Mouse (Mus musculus) c-Kit-negative CD71-positive TER-119-positive erythroid progenitor cells, embryonic 14.5 days (primary cell): ENCODE data around the gene Vmn1r183.
"Not testable (repeated sequence)": the region's sequence is repeated elsewhere in the genome, so short reads cannot be mapped to it uniquely, and the experiment has no call there.

Experiments
- DNase-seq: peaks from one replicate; pipeline ENCODE4 v3.0.0-alpha.2; 2013; ENCODE audit warnings: low read depth, low spot score

Vmn1r183 gene

GRCm38 (mm10) chr7:24052660-24053304 lies at the start of gene Vmn1r183:
Gene Vmn1r183, plus strand, starts transcription at chr7:24053254.
- DNase-seq = no peak

DNA sequence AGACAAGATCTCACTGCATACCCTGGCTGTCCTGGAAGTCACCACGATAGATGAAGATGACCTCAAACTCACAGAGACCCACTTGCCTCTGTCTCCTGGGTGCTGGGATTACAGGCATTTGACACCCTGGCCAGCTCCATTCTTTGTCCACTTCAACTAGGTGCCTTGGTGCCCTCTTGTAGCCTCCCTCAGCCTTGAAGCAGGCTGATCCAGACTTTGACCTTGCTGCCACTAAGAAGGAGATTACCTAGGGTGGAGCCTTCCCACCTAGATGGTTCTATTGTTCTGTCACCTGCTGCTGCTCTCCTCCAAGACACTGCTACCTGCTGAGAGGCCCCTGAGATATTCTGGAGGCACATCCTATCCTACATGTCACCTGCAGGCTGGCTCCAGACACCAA lies 21.4 kb downstream of the Vmn1r183 start:
- not testable (repeated sequence) for DNase-seq

DNA sequence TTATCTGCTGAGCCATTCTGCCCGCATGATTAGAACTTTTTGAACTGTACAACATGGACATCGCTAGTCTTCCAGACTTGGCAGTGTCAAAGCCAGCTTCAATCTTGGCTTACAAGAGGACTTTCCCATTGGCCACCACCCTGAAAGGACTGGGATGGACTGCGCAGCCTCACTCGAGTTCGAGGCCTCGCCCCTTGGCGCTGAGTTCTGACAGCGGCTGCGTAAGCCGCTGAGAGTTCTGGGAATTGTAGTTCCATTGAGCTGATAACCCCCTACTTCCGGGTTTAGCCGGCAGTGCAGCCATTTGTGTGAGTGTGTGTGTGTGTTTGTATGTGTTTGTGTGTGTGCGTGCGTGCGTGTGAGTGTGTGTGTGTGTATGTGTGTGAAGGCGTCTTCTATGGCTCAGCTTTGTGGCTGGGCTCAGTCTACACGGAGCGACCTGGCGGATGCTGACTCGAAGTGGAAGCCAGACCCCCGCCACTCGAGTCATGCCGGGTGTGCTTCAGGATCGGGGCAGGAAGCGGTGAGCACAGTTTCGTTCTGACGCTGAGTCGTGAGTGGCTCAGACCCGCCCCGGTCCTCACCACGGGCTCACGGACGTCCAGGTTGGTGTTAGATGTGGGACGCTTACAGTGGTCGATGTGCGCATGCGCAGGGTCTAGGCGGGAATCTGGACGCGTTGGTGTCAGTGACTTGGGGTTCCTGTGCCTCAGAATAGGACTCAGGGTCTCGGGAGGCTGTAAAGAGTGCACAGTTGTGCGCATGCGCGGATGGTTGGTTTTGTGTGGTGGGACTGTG lies 28.8 kb downstream of the Vmn1r183 start, which contains the start of gene Zfp180:
Zfp180 (plus strand) TSS at position 291 of the 798 bp plus-strand sequence.
- peak; percentile 95 for DNase-seq

- DNase-seq = peak; percentile 38
Observed at GRCm38 (mm10) chr7:24082457-24083235, 29.6 kb downstream of the Vmn1r183 start.

GRCm38 (mm10) chr7:24086871-24087270 lies 33.8 kb downstream of the Vmn1r183 start:
- DNase-seq = no peak

DNA sequence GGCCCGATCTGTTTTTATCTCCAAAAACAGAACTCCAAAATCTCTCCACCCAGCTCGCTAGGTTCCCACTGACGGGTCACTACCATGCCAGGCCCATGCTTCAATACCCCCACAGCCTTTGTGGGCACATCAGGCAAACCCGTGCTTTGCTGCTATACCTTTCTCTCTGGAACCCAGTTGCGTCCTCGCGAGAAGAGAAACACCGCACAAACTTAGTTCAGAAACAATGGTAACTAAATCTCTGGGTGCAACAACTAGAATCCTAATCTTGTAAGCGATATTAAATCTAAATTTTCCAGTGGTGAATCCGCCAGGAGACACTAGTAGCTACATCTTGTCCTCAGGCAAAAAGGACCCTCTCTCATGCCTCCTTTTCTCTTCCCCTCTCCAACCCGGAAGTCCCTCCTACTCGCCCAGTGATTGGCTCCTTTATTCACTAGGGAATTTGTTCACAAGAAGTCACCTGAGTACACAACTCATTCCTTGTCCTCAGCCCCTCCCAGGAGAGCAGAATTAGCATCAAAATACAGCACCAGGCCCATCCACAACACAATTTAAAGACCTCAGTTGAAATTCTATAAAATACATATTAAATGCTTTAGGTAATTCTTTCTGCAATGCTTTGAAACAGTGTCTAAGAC lies 34.6 kb downstream of the Vmn1r183 start:
- no peak for DNase-seq

- DNase-seq = no peak
Observed at GRCm38 (mm10) chr7:24104403-24104802, 51.3 kb downstream of the Vmn1r183 start.

DNA sequence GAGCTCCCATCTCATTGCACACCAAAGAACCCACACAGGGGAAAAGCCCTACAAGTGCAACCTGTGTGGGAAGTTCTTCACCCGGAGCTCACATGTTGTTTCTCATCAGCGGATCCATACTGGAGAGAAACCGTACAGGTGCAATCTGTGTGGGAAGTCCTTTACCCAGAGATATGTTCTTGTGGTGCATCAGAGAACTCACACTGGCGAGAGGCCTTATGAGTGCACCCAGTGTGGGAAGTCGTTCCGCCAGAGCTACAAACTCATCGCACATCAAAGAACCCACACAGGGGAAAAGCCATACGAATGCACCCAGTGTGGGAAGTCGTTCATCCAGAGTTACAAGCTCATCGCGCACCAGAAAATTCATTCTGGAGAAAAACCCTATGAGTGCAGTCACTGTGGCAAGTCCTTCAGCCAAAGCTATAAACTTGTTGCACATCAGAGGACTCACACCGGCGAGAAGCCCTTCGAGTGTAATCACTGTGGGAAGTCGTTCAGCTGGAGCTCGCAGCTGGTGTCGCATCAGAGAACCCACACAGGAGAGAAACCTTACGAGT lies 52.2 kb downstream of the Vmn1r183 start:
- DNase-seq = no peak

DNA sequence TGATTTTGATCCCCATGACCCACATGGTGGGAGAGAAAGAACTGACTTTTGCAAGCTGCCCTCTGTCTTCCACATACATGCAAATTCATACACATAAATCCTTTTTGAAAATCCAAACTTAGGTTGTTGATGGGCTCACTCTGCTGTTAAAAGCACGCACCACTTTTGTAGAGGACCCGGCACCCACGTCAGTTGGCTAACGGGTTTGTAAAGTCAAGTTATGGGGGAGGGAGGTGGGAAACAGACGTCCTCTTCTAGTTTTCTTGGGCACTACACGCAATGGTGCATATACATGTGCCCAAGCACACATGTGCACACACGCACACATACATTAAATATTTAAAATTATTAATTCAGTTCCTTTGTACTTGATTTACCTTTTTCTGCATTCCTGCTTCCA lies 57.8 kb downstream of the Vmn1r183 start:
- no peak for DNase-seq

DNA sequence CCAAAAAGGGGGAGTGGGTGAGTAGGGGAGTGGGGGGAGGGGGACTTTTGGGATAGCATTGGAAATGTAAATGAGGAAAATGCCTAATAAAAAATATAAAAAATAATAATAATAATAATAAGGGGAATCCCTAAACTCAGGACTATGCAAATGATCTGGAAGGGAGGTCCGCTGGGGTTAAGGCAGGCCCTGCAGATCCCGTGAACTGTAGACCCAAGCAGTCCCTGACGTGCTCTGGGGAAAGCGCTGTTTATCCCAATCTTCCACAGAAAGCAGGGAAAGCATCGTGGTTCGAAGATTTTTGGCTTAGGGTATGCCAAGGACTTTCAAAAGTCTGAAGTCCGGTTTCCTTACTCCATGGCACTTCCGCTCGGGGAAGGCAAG lies 58.7 kb downstream of the Vmn1r183 start:
- DNase-seq = no peak

DNA sequence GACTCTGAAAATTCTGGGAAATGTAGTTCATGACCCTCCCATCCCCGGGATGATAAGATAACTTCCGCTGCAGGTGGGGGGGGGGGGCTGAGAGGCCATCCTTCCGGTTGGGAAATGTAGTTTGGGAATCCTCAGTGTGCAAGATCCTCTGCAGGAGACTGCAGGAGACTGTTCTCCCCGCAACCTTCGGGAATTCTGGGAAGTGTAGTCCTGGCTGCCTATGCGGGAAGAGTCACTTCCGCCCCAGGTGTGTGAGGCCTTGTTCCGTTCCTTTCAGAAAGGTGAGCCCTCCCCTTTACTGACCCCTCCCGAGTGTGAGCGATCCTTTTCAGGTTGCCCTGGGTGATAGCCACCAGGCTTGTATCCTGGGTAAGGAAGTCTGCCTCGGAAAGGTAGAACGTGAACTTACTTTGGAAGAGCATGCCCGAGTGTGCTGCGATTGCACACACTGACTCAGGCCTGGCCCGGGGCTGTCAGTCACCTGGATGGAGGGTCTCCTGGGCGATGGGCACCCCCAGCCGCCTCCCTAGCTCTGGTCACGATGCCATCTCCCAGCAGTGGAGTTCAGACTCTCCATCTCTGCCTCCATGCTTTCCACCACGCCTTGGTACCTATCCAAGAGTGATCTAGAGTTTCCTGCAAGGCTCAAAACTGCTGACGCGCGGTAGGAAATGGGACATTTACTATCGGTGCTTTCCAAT lies 59.3 kb downstream of the Vmn1r183 start, which contains the start of gene Zfp112:
Zfp112 (plus strand) TSS at position 159 of the 701 bp plus-strand sequence.
- no peak for DNase-seq

DNA sequence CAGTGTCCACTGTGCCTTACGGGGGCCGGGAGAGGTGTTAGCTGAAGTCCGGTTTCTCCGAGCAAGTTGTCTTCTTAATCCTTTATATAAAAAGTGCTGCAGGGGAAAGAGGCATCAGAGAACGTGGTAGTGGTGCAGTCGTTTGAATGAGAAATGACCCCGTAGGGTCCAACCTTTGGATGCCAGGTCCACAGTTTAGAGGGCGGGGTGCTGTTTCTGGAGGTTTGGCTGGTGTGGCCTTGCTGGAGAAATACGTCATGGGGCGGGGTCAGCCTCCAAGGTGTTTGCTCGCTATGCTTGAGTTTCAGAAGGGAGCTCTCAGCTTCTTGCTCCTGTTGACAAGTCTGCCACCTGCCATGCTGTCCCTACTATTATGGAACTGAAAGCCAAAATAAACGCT lies 59.9 kb downstream of the Vmn1r183 start:
- DNase-seq = peak; percentile 44
